Mouse (Mus musculus) right cerebral cortex, postnatal 36 days (tissue): ENCODE data around the gene Nacc1.
A peak's percentile ranks its signal among the peaks of the same experiment; 100 is the strongest.

Source experiments
- DNase-seq, 2 experiments: peaks; one replicate each; pipeline ENCODE4 v3.0.0; 2022; ENCODE audit warnings: low spot score in 2 of 2, mixed read lengths in 1 of 2

Nacc1 gene

DNA sequence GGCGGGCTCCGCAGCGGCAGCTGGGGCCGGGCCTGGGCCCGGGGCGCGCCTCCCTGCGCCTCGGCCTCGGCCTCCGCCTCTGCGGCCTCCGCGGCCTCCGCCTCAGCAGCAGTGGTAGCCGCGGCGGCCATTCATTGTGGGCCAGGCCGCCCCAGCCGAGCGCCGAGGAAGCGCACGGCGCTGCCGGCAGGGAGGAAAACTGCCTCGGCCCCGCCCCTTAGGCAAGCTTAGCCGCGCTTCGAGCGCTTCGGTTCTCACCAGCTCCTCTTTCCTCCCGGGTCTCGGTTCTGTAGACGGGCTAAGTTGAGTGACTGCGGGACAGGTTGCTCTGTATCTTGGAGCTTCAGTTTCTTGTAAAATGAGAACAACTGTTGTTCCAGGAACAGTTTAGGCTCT lies at the start of gene Nacc1:
Nacc1 (minus strand) TSS at position 158 of the 396 bp plus-strand sequence.
- peak; percentile 75 to 79 for DNase-seq

DNA sequence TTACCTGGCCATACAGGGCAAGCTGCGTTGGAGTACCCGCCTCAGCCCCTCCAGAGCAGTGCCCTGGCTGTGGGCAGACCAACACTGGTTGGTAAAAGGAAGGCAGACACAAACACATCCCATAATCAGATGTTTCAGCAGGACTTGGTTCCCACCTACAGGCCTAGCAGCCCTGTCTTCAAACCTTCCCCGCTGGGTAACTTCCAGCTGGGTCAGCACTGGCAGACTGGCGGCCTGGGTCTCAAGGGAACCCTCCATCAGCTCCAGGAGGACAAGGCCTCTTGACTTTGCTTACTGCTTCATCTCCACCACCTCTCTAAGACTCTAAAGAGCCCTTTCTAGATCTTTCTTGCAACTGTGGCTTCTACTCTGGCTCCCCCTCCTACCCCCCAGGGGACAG lies 48.9 kb upstream of the Nacc1 start:
- DNase-seq: no peak

DNA sequence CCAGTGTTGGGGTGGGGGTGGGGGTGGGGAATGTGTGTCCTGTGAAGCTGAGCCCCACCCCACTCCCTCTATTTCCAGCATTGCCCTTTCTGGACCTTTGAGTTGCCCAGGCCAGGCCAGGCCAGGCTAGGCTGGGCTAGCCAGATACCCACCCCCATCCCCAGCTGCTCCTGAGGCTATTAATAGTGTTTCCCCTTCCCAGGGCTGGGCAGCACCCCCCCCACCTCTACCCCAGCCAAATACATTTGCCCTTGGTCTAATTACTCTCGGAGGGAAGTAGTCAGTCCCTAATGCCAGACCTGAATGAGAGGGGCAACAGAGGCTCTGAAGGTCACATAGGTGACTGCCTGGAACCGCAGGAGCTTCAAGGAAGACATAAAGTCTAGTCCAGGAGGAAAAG lies 47.9 kb upstream of the Nacc1 start:
- DNase-seq: no peak

DNA sequence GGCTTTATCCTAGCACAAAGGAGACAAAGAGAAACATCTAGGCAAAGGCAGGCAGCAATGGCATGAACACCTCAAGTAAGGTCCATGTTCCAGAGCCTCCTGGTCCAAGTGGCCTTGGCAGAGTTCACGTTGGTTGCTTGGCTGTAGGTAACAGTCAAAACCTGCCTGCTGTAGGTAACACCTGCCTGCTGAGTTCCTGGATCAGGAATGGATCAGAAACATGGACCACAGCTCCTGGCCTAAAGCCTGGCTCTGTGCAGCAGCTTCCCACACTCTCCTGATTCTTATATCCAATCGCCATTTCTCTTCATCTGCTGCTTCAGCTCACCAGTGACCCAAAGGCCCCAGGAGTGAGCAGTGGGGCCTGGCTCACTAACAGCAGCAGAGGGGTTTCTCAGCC lies 47.0 kb upstream of the Nacc1 start:
- no peak for DNase-seq

DNA sequence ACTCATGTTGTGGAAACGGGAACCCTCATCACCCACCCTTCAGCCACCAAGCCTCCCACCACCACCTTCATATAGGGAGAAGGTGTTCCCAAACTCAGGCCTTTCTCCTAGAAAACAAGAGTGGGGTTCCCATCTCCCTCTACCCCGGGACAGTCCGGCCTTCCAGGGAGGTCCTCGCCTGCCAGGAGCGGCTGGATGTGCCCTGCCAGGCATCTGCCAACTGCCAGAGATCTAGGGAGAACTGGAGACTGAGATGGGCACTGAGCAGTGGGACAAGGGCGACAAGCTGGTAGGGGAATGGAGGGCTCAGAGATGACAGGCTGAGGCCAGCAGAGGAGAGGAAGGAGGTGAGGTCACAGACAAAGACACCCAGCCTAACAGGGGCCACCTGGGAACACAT lies 46.3 kb upstream of the Nacc1 start:
- DNase-seq: no peak

DNA sequence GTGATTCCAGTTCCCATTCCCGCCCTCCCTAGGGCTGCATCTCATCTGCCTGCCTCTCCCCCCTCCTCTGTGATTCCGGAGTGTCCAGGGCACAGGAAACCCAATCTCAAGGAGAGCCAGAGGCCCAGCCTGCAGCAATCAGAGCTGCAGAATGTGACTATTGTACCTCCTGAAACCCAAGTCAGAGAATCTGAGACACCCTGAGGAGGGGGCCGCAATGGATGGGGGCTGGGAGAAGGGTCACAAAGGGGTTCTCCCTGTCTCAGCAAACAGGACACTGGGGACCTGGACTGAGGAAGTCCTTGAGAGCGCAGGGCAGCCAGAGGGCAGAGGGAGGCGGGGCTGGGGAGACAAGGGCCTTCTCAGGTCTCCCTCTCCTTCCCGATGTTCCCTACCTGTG lies 45.3 kb upstream of the Nacc1 start:
- no peak for DNase-seq

DNA sequence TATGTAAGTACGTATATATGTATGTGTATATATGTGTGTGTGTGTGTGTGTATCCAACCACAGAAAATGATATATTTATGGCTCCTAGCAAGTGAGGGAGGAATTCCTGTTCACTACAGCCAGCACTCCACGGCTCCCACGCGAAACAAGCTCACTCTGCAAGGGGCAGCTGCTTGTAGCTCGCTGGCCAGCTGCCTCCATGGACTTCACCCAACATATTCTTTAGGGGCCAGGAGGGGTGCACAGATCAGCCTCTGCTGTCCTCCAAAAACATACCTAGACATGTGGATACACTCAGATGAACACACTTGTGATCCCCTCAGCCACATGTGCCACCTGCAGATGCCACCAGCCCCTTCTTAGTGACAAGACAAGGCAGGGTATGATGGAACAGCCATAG lies 44.9 kb upstream of the Nacc1 start:
- no peak for DNase-seq

DNA sequence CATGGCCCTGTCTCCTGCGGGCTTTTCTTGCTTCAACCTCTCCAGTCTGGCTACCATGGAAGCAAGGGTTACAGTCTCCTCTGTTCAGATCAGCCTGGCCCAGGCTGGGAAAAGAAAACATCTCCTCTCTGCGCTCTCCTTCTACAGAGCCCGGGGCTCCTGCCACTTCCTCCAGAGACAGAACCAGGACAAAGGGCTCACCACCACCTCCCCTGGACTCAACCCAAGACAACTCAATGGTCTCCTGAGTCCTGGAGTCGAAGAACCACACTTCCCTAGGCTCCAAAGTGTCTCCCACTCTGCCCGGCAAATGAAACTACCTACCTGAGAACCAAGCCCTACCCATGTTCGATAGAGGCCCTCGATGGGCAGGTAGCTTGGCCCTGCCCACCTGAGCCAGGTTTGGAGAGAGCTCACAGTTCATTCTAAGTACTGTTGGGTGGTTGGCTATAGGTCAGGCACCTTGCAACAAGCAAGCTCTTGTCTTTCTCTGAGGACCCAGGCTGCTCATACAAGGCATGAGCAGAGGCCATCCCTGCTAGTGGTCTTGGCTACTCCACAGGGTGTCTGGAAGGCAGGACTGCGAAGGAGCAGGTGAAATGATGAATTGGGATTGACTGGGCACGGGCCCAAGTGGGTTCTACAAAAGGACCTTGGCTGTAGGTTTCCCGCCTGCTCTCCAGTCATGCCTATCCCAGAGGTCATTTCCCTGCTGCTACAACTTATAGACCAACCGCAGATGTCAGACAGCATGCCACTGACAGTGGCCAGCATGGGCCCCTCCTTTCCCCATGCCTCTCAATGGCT lies 43.9 kb upstream of the Nacc1 start:
- no peak for DNase-seq

DNA sequence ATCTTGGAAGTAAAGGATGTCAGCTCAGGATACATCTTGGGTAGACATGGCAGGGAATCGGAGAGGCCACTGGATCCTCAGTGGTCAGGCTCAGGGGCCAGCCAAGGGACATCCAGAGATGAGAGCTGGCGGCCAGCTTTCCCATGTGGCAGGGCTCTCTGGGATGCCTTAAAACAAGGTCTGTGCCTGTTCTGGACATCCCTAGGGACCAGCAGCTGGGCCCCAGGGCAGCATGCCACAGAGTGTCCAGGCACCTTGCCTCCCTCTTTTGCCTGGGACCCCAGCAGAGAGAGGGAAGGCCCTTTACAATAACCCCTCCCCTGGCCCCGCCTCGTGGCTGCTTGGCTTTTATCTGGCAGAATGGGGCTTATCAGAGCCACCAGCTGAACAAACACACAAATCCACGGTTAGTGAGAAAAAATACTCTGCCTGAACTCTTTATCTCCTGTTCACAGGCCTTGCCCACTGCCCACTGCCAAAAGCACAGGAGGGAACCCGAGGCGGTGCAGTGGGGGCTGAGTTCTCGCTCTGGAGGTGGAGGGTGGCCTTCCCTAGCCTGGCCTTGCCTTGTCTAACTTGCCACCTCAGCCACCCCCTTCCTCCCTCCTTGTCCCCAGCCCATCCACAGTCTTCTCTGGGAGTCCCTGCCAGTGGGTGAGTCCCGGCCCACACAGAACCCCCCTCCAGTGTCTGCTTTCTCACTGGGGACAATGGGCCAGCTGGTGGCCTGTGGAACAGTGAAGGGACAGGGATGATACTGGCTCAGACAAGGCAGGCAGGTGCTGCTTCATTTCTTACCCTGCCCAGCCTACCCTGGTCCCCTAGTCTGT lies 43.1 kb upstream of the Nacc1 start:
- no peak for DNase-seq

DNA sequence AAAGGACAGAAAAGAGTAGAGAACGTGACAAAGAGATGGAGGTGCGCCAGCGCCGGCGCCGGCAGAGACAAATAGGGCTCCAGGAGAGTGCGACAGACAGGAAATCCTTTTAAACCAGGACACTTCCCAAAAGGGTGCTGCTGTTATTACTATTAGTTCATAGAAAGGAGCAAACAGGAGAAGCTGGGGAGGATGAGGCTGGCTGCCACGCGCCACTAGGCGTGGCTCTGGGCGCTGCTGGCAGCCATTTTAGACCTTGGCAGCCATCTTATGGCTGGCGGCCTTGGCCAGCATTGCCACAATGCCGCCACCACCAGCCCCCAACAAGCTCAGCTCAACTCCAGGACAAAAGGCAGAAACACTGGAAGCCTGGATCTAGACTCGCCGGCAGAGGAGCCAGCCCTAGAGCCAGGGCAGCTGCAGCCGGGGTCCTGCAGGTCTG lies 42.3 kb upstream of the Nacc1 start:
- DNase-seq: no peak

DNA sequence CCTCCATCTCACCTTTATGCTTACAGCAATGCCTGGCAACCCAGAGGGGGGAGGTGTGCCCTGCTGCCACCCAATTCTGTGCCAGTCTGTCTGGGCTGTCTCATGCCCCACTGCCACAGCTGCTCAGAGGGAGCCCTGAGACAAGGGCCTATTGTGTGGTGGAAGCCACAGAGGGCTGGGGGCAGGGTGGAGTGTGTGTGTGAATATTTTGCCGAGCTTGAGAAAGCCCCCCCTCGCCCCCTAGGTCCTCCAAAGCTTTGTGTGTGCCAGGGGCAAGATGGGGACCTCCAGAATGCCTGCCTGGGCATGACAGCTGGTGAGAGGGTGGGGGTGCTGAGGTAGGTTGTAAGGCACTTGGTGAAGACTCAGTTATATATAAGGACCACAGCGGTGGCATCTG lies 40.8 kb upstream of the Nacc1 start:
- DNase-seq: no peak

DNA sequence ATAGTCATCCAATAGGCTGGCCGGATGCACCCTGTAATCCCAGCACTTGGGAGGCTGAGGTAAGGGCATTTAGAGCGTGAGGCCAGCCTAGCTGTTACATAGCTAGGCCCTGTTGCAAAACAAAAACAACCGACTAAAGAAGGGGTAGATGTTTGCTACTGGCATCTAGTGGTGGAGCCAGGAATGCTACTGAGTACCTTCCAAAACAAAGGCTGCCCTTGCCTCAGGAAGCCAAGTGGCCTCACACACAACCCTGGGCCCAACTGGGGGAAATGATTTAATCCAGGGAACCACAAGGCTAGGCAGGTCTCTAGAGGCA lies 38.2 kb upstream of the Nacc1 start:
- no peak for DNase-seq

DNA sequence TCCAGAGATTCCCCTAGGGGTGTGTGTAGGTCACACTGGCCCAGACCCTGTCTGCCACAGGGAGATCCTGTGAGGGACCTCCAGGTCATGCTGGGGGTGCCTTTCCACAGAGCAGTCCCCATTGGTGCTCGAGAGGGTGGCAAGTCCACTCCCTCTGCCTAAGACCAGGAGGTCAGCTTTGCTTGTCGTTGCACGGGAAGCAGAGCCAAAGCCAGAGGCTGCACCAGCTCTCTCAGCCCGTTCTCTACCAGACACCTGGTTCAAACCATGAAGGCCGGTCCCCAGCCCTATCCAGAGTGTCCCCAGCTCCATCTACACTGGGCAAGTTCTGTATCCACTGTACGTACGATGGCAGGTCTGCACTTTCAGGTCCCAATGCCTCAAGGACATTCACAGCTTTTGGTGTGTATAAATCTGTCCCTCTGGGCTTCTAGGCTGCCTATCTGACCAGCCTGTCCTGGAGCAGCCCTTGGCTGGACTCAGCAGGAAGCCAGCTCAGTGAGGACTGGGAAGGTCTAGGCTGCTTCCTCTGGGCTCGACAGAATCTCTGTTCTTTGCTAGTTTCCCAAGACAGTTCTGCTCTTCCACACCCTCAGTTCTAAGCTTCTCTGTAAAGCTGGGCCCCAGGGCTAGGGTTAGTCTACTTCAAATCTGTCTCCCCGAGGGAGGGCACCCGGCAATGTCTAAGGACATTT lies 37.7 kb upstream of the Nacc1 start:
- no peak for DNase-seq

DNA sequence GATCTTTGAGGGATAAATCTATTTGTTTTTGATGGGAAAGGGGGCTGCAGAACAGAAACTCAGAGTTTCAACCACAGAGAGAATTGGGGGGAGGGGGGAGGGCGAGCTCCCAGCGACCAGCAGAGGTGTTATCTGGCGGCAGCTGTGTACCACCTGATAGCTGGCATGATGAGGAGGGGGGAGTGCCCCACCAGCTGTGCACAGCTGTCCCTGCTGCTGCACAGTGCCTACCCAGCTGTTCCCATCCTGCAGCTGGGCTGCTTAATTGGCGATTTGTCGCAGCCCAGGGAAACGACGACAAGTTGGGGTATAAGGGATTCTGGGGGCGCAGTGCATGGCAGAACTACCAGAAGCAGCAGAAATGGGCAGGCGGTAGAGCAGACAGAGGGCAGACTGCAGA lies 37.0 kb upstream of the Nacc1 start:
- no peak for DNase-seq

DNA sequence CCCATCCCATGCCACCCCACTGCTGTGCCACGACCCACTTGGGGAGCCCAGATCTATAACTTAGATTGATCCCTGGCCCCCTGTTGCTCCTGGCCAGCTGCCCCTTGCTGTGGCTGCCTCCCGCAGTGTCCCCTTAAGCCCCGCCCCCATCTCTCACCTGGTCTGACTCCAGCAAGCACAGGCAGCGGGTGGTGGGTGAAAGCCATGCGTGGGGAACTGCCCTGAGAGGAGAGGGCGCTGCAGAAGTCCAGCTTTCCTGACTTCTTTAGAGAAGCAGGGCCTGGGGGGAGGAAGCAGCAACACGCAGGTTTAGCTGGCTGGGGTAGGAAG lies 35.9 kb upstream of the Nacc1 start:
- DNase-seq: no peak

DNA sequence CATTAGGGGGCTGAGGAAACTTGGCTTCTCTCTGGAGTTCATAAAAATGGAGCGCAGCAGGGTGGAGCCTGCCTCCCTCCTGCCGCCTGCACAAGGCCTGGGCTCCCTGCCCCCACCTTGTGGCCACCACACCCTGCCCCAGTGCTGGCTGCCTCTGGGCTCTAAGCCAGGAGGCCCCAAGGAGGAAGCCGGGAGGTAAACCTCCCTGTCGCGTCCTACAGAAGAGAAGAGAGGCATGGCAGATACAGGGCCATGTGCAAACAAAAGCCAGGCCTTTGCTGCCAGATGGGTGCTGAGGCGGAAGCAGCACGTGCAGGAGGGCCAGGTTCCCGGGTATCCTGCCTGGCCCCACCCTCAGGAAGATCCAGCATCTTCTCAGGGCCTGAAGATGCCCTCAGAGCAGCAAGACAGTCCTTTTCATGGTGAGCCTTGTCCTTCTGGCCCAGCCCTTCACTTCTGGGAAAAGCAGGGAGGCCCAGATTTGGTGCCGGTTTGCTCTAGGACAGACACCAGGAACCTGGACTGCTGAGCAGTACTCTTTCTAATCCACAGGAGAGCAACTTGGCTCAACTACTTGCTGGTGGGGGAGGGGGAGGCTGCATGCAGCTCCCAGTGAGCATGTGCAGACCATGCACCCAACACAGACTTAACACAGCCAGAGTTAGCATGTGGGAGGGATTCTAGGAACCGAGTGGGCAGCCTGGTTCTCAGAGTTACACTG lies 35.3 kb upstream of the Nacc1 start, which contains the start of gene G430095P16Rik:
G430095P16Rik (plus strand) TSS at position 158 of the 721 bp plus-strand sequence.
- DNase-seq: peak; percentile 57 to 74

DNA sequence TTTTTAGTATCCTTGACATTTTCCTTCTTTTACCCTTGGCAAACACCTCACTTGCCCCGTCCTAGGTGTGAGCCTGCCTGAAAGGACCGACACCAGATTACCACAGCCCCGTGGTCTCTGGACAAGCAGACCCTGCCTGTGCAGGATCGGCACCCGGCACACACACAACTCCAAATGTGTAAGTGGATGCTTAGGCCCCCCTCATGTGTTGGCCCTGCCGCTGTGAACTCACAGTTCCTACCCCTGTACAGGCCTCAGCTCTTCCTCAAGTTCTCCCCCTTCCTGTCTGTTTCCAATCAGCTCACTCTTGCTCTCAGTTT lies 34.8 kb upstream of the Nacc1 start:
- no peak for DNase-seq

DNA sequence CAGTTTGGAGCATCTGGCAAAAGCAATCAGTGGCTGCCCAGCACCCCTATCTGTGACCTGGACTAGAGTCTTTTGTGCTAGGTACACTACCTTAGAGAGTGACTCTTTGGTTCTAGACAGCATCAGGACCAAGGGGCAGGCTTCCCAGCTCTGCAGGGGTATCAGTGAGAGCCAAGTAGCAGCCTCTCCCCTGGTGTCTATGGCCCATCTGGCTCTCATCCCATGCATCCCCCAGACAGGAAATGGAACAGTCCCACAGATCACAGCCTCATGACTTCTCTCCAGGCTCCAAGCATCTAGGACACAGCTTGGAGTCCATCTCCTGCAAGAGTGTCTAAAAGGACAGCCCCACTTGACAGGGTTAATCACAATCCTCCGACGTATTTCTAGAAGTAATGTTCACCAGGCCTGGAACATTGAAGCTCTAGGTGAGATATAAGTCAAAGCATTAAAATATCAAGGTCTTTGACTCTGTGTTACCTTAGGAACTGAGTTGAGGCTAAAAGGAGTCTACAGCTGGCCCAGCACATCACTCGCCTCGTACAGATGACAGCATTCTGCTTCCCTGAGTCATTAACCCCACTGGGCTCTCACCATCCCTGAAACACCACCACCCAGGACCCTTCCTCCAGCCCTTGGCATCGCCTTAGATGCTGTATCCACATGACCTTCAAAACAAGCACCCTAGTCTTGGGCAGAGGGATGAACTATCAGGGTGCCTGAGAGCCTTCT lies 31.5 kb upstream of the Nacc1 start:
- no peak for DNase-seq

DNA sequence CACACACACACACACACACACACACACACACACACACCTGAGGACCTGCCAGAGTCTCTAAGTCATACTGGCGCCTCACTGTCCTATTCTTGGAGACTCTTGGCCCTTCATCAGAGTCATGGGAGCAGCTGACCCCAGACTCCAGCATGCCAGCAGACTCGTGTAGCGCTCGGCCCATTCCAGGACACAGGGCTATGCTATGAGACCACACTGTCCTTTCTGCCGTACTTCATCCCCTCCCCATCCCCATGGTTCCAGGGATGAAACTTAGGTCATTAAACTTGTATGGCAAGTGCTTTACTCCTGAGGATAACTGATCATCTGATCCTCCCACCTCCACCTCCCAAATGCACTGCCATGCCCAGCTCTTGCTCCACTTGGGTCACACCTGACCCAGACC lies 30.8 kb upstream of the Nacc1 start:
- DNase-seq: no peak

DNA sequence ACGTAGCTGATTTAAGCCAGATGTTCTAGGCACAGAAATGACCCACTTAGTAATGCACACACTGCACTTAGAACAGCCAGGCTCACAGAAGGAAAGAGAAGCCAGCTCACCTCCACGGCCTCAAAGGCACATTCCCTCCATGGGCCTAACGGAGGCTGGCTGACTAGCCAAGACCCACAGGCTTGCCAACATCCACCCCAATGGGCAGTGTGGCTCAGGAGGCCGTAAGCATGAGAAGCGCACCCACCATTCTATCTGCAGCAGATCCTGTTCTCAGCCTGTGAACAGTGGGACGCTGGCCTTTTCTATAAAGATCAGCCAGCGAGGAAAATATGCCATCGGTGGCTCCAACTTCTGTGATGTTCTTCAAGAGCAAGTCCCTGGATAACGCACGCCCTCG lies 29.1 kb upstream of the Nacc1 start:
- DNase-seq: no peak

DNA sequence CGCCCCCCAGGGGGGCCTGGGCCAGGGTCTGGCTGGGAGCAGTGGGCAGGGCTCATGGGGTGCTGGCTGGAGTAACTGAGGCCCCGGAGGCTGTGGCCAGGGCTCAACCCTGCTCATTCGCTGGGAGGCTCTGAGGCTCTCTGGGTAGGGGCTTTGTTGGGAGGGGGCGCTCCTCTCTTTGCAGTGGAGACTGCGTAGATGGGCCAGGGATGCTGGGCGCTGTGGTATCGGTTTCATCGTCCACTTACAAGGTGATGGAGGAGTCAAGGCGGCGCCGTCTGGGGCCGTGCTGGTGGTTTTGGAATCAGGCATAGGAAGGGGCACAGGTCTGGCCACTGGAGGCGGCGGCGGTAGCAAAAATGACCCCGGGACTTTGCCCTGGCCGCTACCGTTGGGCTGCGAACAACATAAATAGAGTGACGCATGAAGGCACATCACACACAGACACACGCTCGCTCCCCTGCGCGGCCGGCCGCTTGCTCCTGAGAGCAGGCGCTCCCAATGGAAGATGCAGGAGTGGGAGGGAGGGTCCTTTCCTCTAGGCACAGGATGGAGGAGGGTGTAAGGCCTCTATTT lies 28.3 kb upstream of the Nacc1 start:
- DNase-seq: no peak
